Mouse (Mus musculus): Measurements from ENCODE around the gene Cox6b2.

DNA sequence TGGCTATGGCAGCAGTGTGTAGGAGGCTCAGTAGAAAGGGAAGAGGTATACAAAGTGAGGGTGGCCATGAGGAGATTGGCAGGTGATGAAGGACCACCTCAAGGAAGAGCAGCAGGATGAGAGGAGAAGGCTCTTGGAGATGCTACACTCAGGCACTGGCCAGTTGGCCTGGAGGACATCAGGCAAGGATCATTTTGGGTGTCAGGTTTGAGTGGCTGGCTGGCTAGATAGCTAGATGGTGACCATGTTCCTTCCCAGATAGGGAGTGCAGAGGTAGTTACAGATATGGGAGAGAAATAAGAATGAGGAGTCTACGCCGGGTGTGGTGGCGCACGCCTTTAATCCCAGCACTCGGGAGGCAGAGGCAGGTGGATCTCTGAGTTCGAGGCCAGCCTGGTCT, 8.0 kb downstream of the Cox6b2 start:
- peak; percentile 8; the same call in 1 of the 3 replicates for TF ChIP-seq TAL1 (IDR thresholded peaks at IDR 0.05; ENCODE audit: low read length)
- no peak for TF ChIP-seq GATA1 (IDR thresholded peaks at IDR 0.05; ENCODE audit: low read length)
